Mouse (Mus musculus): ENCODE results near the gene Pik3ap1. TPM values are rescaled to one million over a fixed set of nuclear protein-coding genes. Genes with fewer than 3 reads are reported as not detected.

Pik3ap1 gene
- polyA plus RNA-seq, 1 experiment from 2014 or later: 2.7 TPM

Other genes starting within 250 kb of the Pik3ap1 start
- gene Tll2, start 178.3 kb downstream of the Pik3ap1 start, polyA plus RNA-seq (2014; fragmentation: Nextera tagmentation; extraction: Ambion mirVana): 0.82 and 1.2 TPM in 2 replicates
- gene Tm9sf3, start 121.1 kb downstream of the Pik3ap1 start, polyA plus RNA-seq (2014; fragmentation: Nextera tagmentation; extraction: Ambion mirVana): 172 and 180 TPM in 2 replicates
- gene Lcor, start 97.5 kb upstream of the Pik3ap1 start, polyA plus RNA-seq (2014; fragmentation: Nextera tagmentation; extraction: Ambion mirVana): 9.7 and 10.5 TPM in 2 replicates
- gene Gm340, start 197.3 kb upstream of the Pik3ap1 start, polyA plus RNA-seq (2014; fragmentation: Nextera tagmentation; extraction: Ambion mirVana): 3.5 and 3.8 TPM in 2 replicates